7 mouse cellular contexts compared by ENCODE assay signal in genomic region chr15:89475293-89475600, GRCm38 (mm10). TPM values are rescaled to one million over a fixed set of nuclear protein-coding genes. Genes with fewer than 3 reads are reported as not detected.
A peak's percentile ranks its signal among the peaks of the same experiment; 100 is the strongest.
DNase-seq lines count a peak whose midpoint lies in the region; ATAC-seq and TF ChIP-seq lines count a peak whose summit lies in the region.

No protein-coding gene starts in this region.

- 88% methylated on average over 7 of the region's 7 CpGs for WGBS in heart, embryonic 14.5 days
- 44% methylated on average over 7 of the region's 7 CpGs for whole genome bisulfite sequencing in liver, embryonic 15.5 days (ENCODE audit: insufficient replicate concordance)

- H3K27me3 ChIP-seq in testis, adult 2 months (ENCODE audit: control insufficient read depth, insufficient read depth, low read length), result no peaks in the 10 kb centered on the region
- H3K27me3 ChIP-seq in heart, embryonic 14.5 days (ENCODE audit: control insufficient read depth, insufficient read depth, low read length), result no peaks in the 10 kb centered on the region
- no peaks in the 10 kb centered on the region for H3K27me3 ChIP-seq in liver, embryonic 15.5 days

- peaks cover 26% of the 10 kb centered on the region for H3K4me1 ChIP-seq in testis, adult 2 months (ENCODE audit: control insufficient read depth, insufficient read depth, low read length)
- peaks cover 6 to 17% of the 10 kb centered on the region in 2 experiments; a peak in 3 of 4 replicates for H3K4me1 ChIP-seq in heart, embryonic 14.5 days (ENCODE audit: control insufficient read depth in 2 of 2, insufficient read depth in 2 of 2, low read length in 2 of 2)
- peaks cover 26% of the 10 kb centered on the region for H3K4me1 ChIP-seq in liver, embryonic 15.5 days (replicated peaks)

- no peak for TF ChIP-seq CTCF in testis, adult 2 months (IDR thresholded peaks at IDR 0.05; ENCODE audit: control insufficient read depth, insufficient read depth, insufficient replicate concordance, low read depth, low read length)

- DNase-seq in testis, postnatal 14 days (ENCODE audit: low spot score), result no peak
- no peak for DNase-seq in spleen, postnatal 10 days (ENCODE audit: low spot score in 2 of 2)
- DNase-seq in layer of hippocampus, postnatal 10 days (ENCODE audit: low spot score in 2 of 2), result no peak
- no peak for DNase-seq in embryo, embryonic 9.5 days (ENCODE audit: extremely low spot score)

- H3K36me3 ChIP-seq in testis, adult 2 months (ENCODE audit: control insufficient read depth, insufficient read depth, low read length), result peaks cover 1% of the 10 kb centered on the region; the same call in 1 of the 2 replicates
- no peaks in the 10 kb centered on the region for H3K36me3 ChIP-seq in heart, embryonic 14.5 days (ENCODE audit: control insufficient read depth, insufficient read depth, low read length)
- H3K36me3 ChIP-seq in liver, embryonic 15.5 days (replicated peaks), result no peaks in the 10 kb centered on the region

- H3K27ac ChIP-seq in testis, adult 2 months (ENCODE audit: control insufficient read depth, insufficient read depth, low read depth, low read length), result peak overlapping the region; percentile 63
- H3K27ac ChIP-seq in heart, embryonic 14.5 days (replicated peaks in 1 of 2; ENCODE audit: control insufficient read depth in 1 of 2, insufficient read depth in 1 of 2, low read depth in 2 of 2, low read length in 2 of 2), result 0 out of 4 replicates have a peak overlapping the region, but pooled peaks of 1 of the 2 experiments have one; percentile 81
- H3K27ac ChIP-seq in liver, embryonic 15.5 days (replicated peaks), result no peak overlapping the region

- H3K4me2 ChIP-seq in heart, embryonic 14.5 days (ENCODE audit: low read length), result peak overlapping the region; percentile 94
- H3K4me2 ChIP-seq in liver, embryonic 15.5 days, result peak overlapping the region; percentile 89

- H3K9me3 ChIP-seq in heart, embryonic 14.5 days (ENCODE audit: control insufficient read depth, low read length), result no peaks in the 10 kb centered on the region
- H3K9me3 ChIP-seq in liver, embryonic 15.5 days (replicated peaks), result no peaks in the 10 kb centered on the region

- peak overlapping the region; percentile 79 for H3K4me3 ChIP-seq in testis, adult 2 months (ENCODE audit: control insufficient read depth, low read depth, low read length)
- peak overlapping the region; percentile 62 to 84 for H3K4me3 ChIP-seq in heart, embryonic 14.5 days (ENCODE audit: control insufficient read depth in 1 of 2, insufficient read depth in 1 of 2, low read depth in 1 of 2, low read length in 2 of 2)
- peak overlapping the region; percentile 64 for H3K4me3 ChIP-seq in liver, embryonic 15.5 days (replicated peaks)

- H3K9ac ChIP-seq in heart, embryonic 14.5 days (ENCODE audit: low read length), result peak overlapping the region; percentile 81; the same call in 1 of the 2 replicates
- H3K9ac ChIP-seq in liver, embryonic 15.5 days, result 0 out of 2 replicates have a peak overlapping the region, but pooled peaks have one; percentile 56

- ATAC-seq in heart, embryonic 14.5 days (ENCODE audit: insufficient number of reproducible peaks, insufficient read depth, low FRiP score, low read depth), result no peak
- no peak for ATAC-seq in liver, embryonic 15.5 days (ENCODE audit: insufficient read depth)

- TF ChIP-seq POLR2A in testis, adult 2 months (IDR thresholded peaks at IDR 0.05; ENCODE audit: control insufficient read depth, low read depth, low read length), result no peak

RNA-seq across cellular contexts. Expression of gene Arsa, which starts 2.0 kb away (rescaled TPM):
- 221 and 236 TPM in 2 replicates for polyA plus RNA-seq in testis, adult 2 months (2012; rRNA removed)
- polyA plus RNA-seq in heart, embryonic 14.5 days (2014; fragmentation: Nextera tagmentation; extraction: Ambion mirVana), result 12.5 and 14.1 TPM in 2 replicates
- 5.0 and 5.4 TPM in 2 replicates for polyA plus RNA-seq in liver, embryonic 15.5 days (2015; fragmentation: Nextera tagmentation; extraction: Ambion mirVana)
- 10 to 100 TPM; 30.0 to 31.1 TPM for total RNA-seq in layer of hippocampus, postnatal 10 days (2021)

RNA-seq across cellular contexts. Expression of gene Mapk8ip2, which starts 21.5 kb away (rescaled TPM):
- 31.9 and 34.3 TPM in 2 replicates for polyA plus RNA-seq in testis, adult 2 months (2012; rRNA removed)
- polyA plus RNA-seq in heart, embryonic 14.5 days (2014; fragmentation: Nextera tagmentation; extraction: Ambion mirVana), result 0.41 and 0.42 TPM in 2 replicates
- 0.02 and 0.05 TPM in 2 replicates for polyA plus RNA-seq in liver, embryonic 15.5 days (2015; fragmentation: Nextera tagmentation; extraction: Ambion mirVana)
- total RNA-seq in layer of hippocampus, postnatal 10 days (2021), result 100 to 1,000 TPM; 176 to 186 TPM

RNA-seq across cellular contexts. Expression of gene Shank3, which starts 24.2 kb away (rescaled TPM):
- polyA plus RNA-seq in testis, adult 2 months (2012; rRNA removed), result 1.1 and 1.8 TPM in 2 replicates
- polyA plus RNA-seq in heart, embryonic 14.5 days (2014; fragmentation: Nextera tagmentation; extraction: Ambion mirVana), result 2.2 and 2.4 TPM in 2 replicates
- 0.51 and 0.93 TPM in 2 replicates for polyA plus RNA-seq in liver, embryonic 15.5 days (2015; fragmentation: Nextera tagmentation; extraction: Ambion mirVana)
- 100 to 1,000 TPM; 221 to 225 TPM for total RNA-seq in layer of hippocampus, postnatal 10 days (2021)

RNA-seq across cellular contexts. Expression of gene Chkb, which starts 45.5 kb away (rescaled TPM):
- 50.7 and 52.8 TPM in 2 replicates for polyA plus RNA-seq in testis, adult 2 months (2012; rRNA removed)
- polyA plus RNA-seq in heart, embryonic 14.5 days (2014; fragmentation: Nextera tagmentation; extraction: Ambion mirVana), result 68.9 and 75.0 TPM in 2 replicates
- polyA plus RNA-seq in liver, embryonic 15.5 days (2015; fragmentation: Nextera tagmentation; extraction: Ambion mirVana), result 26.2 and 27.0 TPM in 2 replicates
- 10 to 100 TPM; 51.1 to 59.8 TPM for total RNA-seq in layer of hippocampus, postnatal 10 days (2021)

RNA-seq across cellular contexts. Expression of gene Gm44502, which starts 45.8 kb away (rescaled TPM):
- 1.2 and 1.9 TPM in 2 replicates for polyA plus RNA-seq in testis, adult 2 months (2012; rRNA removed)
- polyA plus RNA-seq in heart, embryonic 14.5 days (2014; fragmentation: Nextera tagmentation; extraction: Ambion mirVana), result 0.53 and 0.59 TPM in 2 replicates
- not detected in 2 replicates for polyA plus RNA-seq in liver, embryonic 15.5 days (2015; fragmentation: Nextera tagmentation; extraction: Ambion mirVana)
- total RNA-seq in layer of hippocampus, postnatal 10 days (2021), result not detected

Comparison
In these comparisons a context has a peak if more than half of its experiments do, and no peak if none do; other contexts are left out.
1. RNA of gene Arsa, which starts 2.0 kb away (polyA plus RNA-seq): 221 to 236 TPM in testis, adult 2 months; 12.5 to 14.1 TPM in heart, embryonic 14.5 days and 5.0 to 5.4 TPM in liver, embryonic 15.5 days; every median in the first group is over 10 times any median in the second.
2. RNA of gene Mapk8ip2, which starts 21.5 kb away (polyA plus RNA-seq): 31.9 to 34.3 TPM in testis, adult 2 months; 0.41 to 0.42 TPM in heart, embryonic 14.5 days and 0.02 to 0.05 TPM in liver, embryonic 15.5 days; every median in the first group is over 10 times any median in the second.
3. Peak in every context shown above with its lines, with median percentiles within 50 percentile points of each other: H3K4me3 ChIP-seq.